Mouse (Mus musculus) thymus, adult 2 months (tissue): ENCODE measurements at regions not wholly inside any gene's neighbourhood (a gene's known extent, or its start where the extent isn't known, plus 50 kb on each side); places are given as distances from the start of the nearest gene placed in this dataset.

ENCODE experiments used
- DNase-seq: peaks from one replicate; pipeline ENCODE4 v3.0.0; 2021
- H3K27ac ChIP-seq: fragments of 200-500 bp; 2 replicates; pipeline ENCODE4 v1.5.1; 2012; ENCODE audit warnings: low read length, control low read depth; ENCODE audit not compliant: control insufficient read depth, insufficient read depth
- H3K27me3 ChIP-seq: fragments of 200-500 bp; 2 replicates; pipeline ENCODE4 v1.6.1; 2012; ENCODE audit warnings: mild to moderate bottlenecking, low read length, moderate library complexity, mixed read lengths; ENCODE audit not compliant: control insufficient read depth, insufficient read depth
- H3K36me3 ChIP-seq: fragments of 200-500 bp; 2 replicates; pipeline ENCODE4 v1.6.1; 2012; ENCODE audit warnings: mild to moderate bottlenecking, low read length, moderate library complexity; ENCODE audit not compliant: control insufficient read depth, insufficient read depth
- H3K4me1 ChIP-seq: fragments of 200-500 bp; replicated peaks from 2 replicates; pipeline ENCODE4 v1.6.1; 2012; ENCODE audit warnings: low read length; ENCODE audit not compliant: control insufficient read depth, insufficient read depth
- H3K4me3 ChIP-seq: fragments of 200-500 bp; 2 replicates; pipeline ENCODE4 v1.5.1; 2012; ENCODE audit warnings: mild to moderate bottlenecking, low read length, control low read depth, moderate library complexity; ENCODE audit not compliant: control insufficient read depth, insufficient read depth
- CTCF ChIP-seq: fragments of 200-500 bp; IDR thresholded peaks from 2 replicates; pipeline ENCODE4 v1.5.1; 2012; ENCODE audit warnings: mild to moderate bottlenecking, control low read depth, low read length, moderate library complexity, borderline replicate concordance; ENCODE audit not compliant: control insufficient read depth, poor library complexity, insufficient read depth; ENCODE audit errors: extremely low read depth
- POLR2A ChIP-seq: fragments of 200-500 bp; IDR thresholded peaks from 2 replicates; pipeline ENCODE4 v1.6.1; 2012; ENCODE audit warnings: mild to moderate bottlenecking, low read length, control low read depth, moderate library complexity; ENCODE audit not compliant: control insufficient read depth, poor library complexity, insufficient read depth; ENCODE audit errors: extremely low read depth
- WGBS: fragments of 180-500 bp; shearing (Covaris S2); methylation state at CpG from one replicate; pipeline ENCODE4 v1.1.7; 2018; 5-methylcytosine and 5-hydroxymethylcytosine counted together

DNA sequence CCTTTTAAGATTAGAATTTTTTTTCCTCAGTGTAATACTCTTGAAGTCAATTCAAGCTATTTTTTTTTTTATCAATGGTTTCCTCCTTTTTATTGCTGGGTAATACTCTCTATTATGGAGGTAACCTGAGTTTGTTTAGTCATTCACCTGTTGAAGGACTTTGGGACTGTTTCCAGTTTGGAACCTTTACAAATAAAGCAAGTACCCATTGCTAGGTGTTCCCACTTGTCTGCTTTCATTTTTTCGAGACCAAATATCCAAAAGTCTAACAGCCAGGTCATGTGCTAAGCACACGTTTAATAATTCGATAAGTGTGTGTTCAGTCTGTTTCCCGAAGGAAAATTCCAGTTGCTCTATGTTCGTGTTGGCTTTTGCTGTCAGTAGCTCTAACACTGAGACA lies 67.6 kb downstream of the Lsm3 start:
- no peak for DNase-seq
- Histone ChIP-seq H3K36me3 (no peaks in the 10 kb centered on the region), H3K4me1 (peaks cover 5% of the 10 kb centered on the region), H3K27ac (no peak overlapping the region), H3K4me3 (no peak overlapping the region), H3K27me3 (no peaks in the 10 kb centered on the region)
- TF ChIP-seq POLR2A, result no peak
- TF ChIP-seq CTCF, result no peak
- WGBS, result 88% methylated on average over 5 of the region's 5 CpGs

GRCm38 (mm10) chr6:91585543-91585942 lies 69.8 kb downstream of the Lsm3 start:
- Histone ChIP-seq H3K4me3 (no peak overlapping the region), H3K27ac (no peak overlapping the region), H3K4me1 (peaks cover 5% of the 10 kb centered on the region), H3K36me3 (no peaks in the 10 kb centered on the region), H3K27me3 (no peaks in the 10 kb centered on the region)
- 66% methylated on average over 3 of the region's 3 CpGs for WGBS
- TF ChIP-seq POLR2A (no peak), CTCF (no peak)
- DNase-seq, result peak; percentile 8

DNA sequence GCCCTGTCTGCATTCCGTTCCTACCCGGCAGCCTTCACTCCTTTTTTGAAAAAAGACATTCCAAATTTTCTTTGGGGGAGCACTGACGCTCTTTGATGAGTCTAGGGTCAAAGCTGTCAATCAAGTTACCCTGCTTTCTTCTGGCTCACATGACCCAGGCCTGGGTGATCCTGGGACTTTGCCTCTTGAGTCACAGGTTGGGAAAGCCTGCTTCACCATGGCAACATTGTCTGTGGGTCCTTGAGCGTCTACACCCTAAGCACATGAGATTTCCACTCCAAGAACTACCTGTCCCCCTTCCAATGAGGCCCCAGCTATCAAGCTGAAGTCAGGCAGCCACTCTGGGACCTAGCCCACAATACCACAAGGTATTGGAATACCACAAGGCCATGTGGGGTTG lies 73.5 kb downstream of the Lsm3 start:
- H3K27me3 ChIP-seq, result no peaks in the 10 kb centered on the region
- no peak for TF ChIP-seq POLR2A
- WGBS, result 91% methylated on average over 4 of the region's 4 CpGs
- no peak overlapping the region for H3K4me3 ChIP-seq
- peaks cover 5% of the 10 kb centered on the region for H3K4me1 ChIP-seq
- no peak for DNase-seq
- H3K36me3 ChIP-seq, result no peaks in the 10 kb centered on the region
- H3K27ac ChIP-seq, result no peak overlapping the region

GRCm38 (mm10) chr6:91590395-91590794 lies 74.7 kb downstream of the Lsm3 start:
- WGBS, result 42% methylated on average over 6 of the region's 6 CpGs
- Histone ChIP-seq H3K27me3 (no peaks in the 10 kb centered on the region), H3K4me3 (no peak overlapping the region), H3K36me3 (no peaks in the 10 kb centered on the region), H3K4me1 (peaks cover 4% of the 10 kb centered on the region), H3K27ac (no peak overlapping the region)
- DNase-seq, result no peak
- no peak for TF ChIP-seq POLR2A
- TF ChIP-seq CTCF, result no peak

DNA sequence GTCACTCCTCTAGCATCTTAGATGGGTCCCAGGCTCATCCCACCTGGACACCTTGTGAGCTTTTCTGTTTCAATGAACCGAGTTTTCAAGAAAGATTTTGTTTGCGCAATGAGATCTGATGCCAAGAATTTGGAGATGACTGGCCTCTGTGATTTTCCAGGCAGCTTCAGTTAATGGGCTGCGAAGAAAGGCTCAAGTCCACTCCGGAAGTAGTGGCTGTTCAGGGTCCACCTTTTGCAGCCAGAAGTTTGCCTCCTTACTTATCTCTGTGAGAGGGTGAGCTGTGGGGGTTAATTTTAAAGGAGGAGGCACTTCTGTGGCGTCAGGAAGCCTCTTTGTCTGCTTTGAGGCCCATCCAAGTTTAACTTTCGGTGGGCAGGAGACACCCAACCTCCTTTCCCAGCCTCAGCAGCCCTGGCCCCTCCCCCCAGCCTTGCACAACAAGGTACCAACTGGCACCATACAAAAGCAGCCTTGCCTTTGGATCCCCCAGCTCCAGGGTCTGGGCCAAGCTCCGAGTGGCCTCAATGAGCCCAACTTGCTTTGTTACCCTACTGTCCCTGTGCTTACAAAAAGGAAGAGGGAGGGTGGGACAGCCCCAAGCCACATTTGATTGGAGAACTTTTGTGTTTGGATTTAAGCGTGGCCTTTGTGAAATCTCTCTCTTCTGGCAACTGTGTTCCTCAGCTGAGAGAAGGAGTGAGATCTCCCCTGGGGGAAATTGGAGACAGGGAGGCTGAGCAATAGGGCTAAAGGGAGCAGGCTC lies 75.3 kb downstream of the Lsm3 start:
- TF ChIP-seq POLR2A, result no peak
- no peak for TF ChIP-seq CTCF
- Histone ChIP-seq H3K4me3 (no peak overlapping the region), H3K27me3 (no peaks in the 10 kb centered on the region), H3K4me1 (no peaks in the 10 kb centered on the region), H3K27ac (no peak overlapping the region), H3K36me3 (no peaks in the 10 kb centered on the region)
- WGBS, result 69% methylated on average over 8 of the region's 8 CpGs
- DNase-seq, result no peak

DNA sequence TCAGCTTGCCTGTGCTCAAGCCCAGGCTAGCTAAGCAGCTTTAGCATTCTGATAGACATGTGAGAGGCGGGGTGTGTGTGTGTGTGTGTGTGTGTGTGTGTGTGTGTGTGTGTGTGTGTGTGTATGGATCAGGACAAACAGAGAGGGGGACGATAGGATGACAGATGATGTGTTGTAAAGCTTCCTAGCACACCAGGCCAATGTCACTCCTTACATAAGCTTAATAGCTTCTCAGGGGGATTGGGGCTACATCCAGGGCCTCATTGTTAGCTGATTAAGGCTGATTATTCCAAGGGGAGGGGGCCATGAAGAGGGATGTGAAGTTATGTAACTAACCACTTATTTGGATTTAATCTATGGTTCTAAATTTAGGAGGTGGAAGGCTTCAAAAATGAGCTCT lies 76.9 kb downstream of the Lsm3 start:
- no peaks in the 10 kb centered on the region for H3K36me3 ChIP-seq
- 84% methylated on average over 2 of the region's 2 CpGs for WGBS
- H3K27me3 ChIP-seq, result no peaks in the 10 kb centered on the region
- no peak overlapping the region for H3K27ac ChIP-seq
- no peak overlapping the region for H3K4me3 ChIP-seq
- no peak for TF ChIP-seq POLR2A
- no peak for TF ChIP-seq CTCF
- no peaks in the 10 kb centered on the region for H3K4me1 ChIP-seq
- no peak for DNase-seq

GRCm38 (mm10) chr6:91598942-91599341 lies 83.2 kb downstream of the Lsm3 start:
- DNase-seq, result no peak
- TF ChIP-seq CTCF (no peak), POLR2A (no peak)
- no peaks in the 10 kb centered on the region for H3K27me3 ChIP-seq
- no peak overlapping the region for H3K27ac ChIP-seq
- no peaks in the 10 kb centered on the region for H3K4me1 ChIP-seq
- no peaks in the 10 kb centered on the region for H3K36me3 ChIP-seq
- WGBS, result 79% methylated on average over 10 of the region's 10 CpGs
- no peak overlapping the region for H3K4me3 ChIP-seq
